Mouse (Mus musculus): ENCODE measurements around the gene Gm17542. TPM values are rescaled to one million over a fixed set of nuclear protein-coding genes. Genes with fewer than 3 reads are reported as not detected.
"Not testable (repeated sequence)": the region's sequence is repeated elsewhere in the genome, so short reads cannot be mapped to it uniquely, and the experiment has no call there.

Gm17542 gene
- not detected for total RNA-seq (2021)

- DNase-seq = not testable (repeated sequence)
Measured at GRCm38 (mm10) chr10:58718110-58718509, at the start of gene Gm17542. Gm17542 (minus strand) TSS chr10:58718210.

- DNase-seq = no peak
Measured at GRCm38 (mm10) chr10:58739779-58740178, 21.8 kb upstream of the Gm17542 start.

GRCm38 (mm10) chr10:58738152-58738551 lies 20.1 kb upstream of the Gm17542 start:
- DNase-seq = no peak

GRCm38 (mm10) chr10:58714789-58715148 lies 3.2 kb downstream of the Gm17542 start:
- no peak for DNase-seq

GRCm38 (mm10) chr10:58713855-58714788 lies 3.9 kb downstream of the Gm17542 start:
- DNase-seq = no peak

GRCm38 (mm10) chr10:58713225-58713624 lies 4.8 kb downstream of the Gm17542 start:
- DNase-seq = no peak

GRCm38 (mm10) chr10:58709021-58709420 lies 9.0 kb downstream of the Gm17542 start:
- no peak for DNase-seq

GRCm38 (mm10) chr10:58700578-58700977 lies 17.4 kb downstream of the Gm17542 start:
- no peak for DNase-seq

GRCm38 (mm10) chr10:58700160-58700559 lies 17.9 kb downstream of the Gm17542 start:
- DNase-seq = no peak

- no peak for DNase-seq
Measured at GRCm38 (mm10) chr10:58698955-58699354, 19.1 kb downstream of the Gm17542 start.

- no peak for DNase-seq
Measured at GRCm38 (mm10) chr10:58691051-58691450, 27.0 kb downstream of the Gm17542 start.

- DNase-seq = no peak
Measured at GRCm38 (mm10) chr10:58679298-58679697, 38.7 kb downstream of the Gm17542 start.

GRCm38 (mm10) chr10:58675533-58675932 lies 42.5 kb downstream of the Gm17542 start, which contains the start of gene Edar:
Edar (minus strand) TSS chr10:58675654.
- DNase-seq = peak; percentile 89

GRCm38 (mm10) chr10:58673278-58674061 lies 44.5 kb downstream of the Gm17542 start:
- DNase-seq = peak; percentile 81

- no peak for DNase-seq
Measured at GRCm38 (mm10) chr10:58672557-58673277, 45.3 kb downstream of the Gm17542 start.

GRCm38 (mm10) chr10:58663868-58664267 lies 54.1 kb downstream of the Gm17542 start:
- DNase-seq = no peak

Other genes with a start within 250 kb of the Gm17542 start
- 1 to 10 TPM; 2.5 to 2.7 TPM for gene Ccdc138, start 220.3 kb downstream of the Gm17542 start, total RNA-seq (2021)
- under 1 TPM; 0.41 to 0.43 TPM for gene Edar, start 42.6 kb downstream of the Gm17542 start, total RNA-seq (2021)
- 1 to 10 TPM; 1.5 to 1.8 TPM for gene Sh3rf3, start 95.1 kb upstream of the Gm17542 start, total RNA-seq (2021)